ENCODE assay signal across 9 mouse cellular contexts in genomic region chr19:22916643-22917344, GRCm38 (mm10).
DNase-seq lines count a peak whose midpoint lies in the region; ATAC-seq and TF ChIP-seq lines count a peak whose summit lies in the region.
"Had no signal": no experiment of that assay in that cellular context is flagged by ENCODE, and none has a peak within 500 bp of the region (broad histone marks: within the 10 kb centered on the region; RNA-seq: fewer than 3 reads in every experiment).

No protein-coding gene starts in this region.

- no peak for TF ChIP-seq POLR2A in thymus, adult 2 months (IDR thresholded peaks at IDR 0.05; ENCODE audit: control insufficient read depth, extremely low read depth, insufficient read depth, low read length, poor library complexity)
- peak; percentile 52; the same call in 1 of the 2 replicates for TF ChIP-seq POLR2A in embryonic fibroblast, embryonic 13.5 days (IDR thresholded peaks at IDR 0.05; ENCODE audit: low read depth, low read length)

- ATAC-seq in heart, embryonic 12.5 days (ENCODE audit: insufficient number of reproducible peaks, low FRiP score), result peak; percentile 94
- ATAC-seq in kidney, postnatal 0 days (replicated peaks; ENCODE audit: low FRiP score, low read depth), result peak; percentile 95
- peak; percentile 92 for ATAC-seq in limb, embryonic 15.5 days (ENCODE audit: insufficient number of reproducible peaks, low FRiP score, low TSS enrichment, low read depth)
- peak; percentile 60 for ATAC-seq in monocyte, adult 5-6 weeks (replicated peaks; ENCODE audit: insufficient number of reproducible peaks, low FRiP score, low TSS enrichment, poor library complexity, severe bottlenecking)

- TF ChIP-seq CTCF in thymus, adult 2 months (IDR thresholded peaks at IDR 0.05; ENCODE audit: borderline replicate concordance, control insufficient read depth, extremely low read depth, insufficient read depth, low read length, poor library complexity), result no peak
- no peak for TF ChIP-seq CTCF in embryonic fibroblast, embryonic 13.5 days (IDR thresholded peaks at IDR 0.05; ENCODE audit: borderline replicate concordance, insufficient read depth, low read length)
- no peak; the same call in 1 of the 2 replicates for TF ChIP-seq CTCF in kidney, postnatal 0 days (IDR thresholded peaks at IDR 0.05; ENCODE audit: low read depth)

- no peaks in the 10 kb centered on the region for H3K36me3 ChIP-seq in thymus, adult 2 months (ENCODE audit: control insufficient read depth, insufficient read depth, low read length)
- H3K36me3 ChIP-seq in heart, embryonic 12.5 days, result no peaks in the 10 kb centered on the region
- H3K36me3 ChIP-seq in kidney, postnatal 0 days (ENCODE audit: insufficient read depth, low read length), result no peaks in the 10 kb centered on the region
- H3K36me3 ChIP-seq in limb, embryonic 15.5 days, result no peaks in the 10 kb centered on the region

- peak; percentile 42 to 43 for DNase-seq in thymus, adult 18-20 months
- DNase-seq in thymus, adult 2 months, result no peak
- peak; percentile 93 for DNase-seq in kidney, postnatal 0 days (ENCODE audit: low spot score)
- peak; percentile 90 for DNase-seq in telencephalon, adult 2 months (ENCODE audit: low read depth, low spot score)

- H3K4me1 ChIP-seq in thymus, adult 2 months (replicated peaks; ENCODE audit: control insufficient read depth, insufficient read depth, low read length), result no peaks in the 10 kb centered on the region
- peaks cover 6% of the 10 kb centered on the region; the same call in 1 of the 2 replicates for H3K4me1 ChIP-seq in embryonic fibroblast, embryonic 13.5 days (ENCODE audit: control insufficient read depth, insufficient read depth, low read length)
- H3K4me1 ChIP-seq in heart, embryonic 12.5 days (replicated peaks), result peaks cover 12% of the 10 kb centered on the region
- 0 out of 2 replicates have a peak, but pooled peaks cover 2% of the 10 kb centered on the region for H3K4me1 ChIP-seq in kidney, postnatal 0 days (replicated peaks; ENCODE audit: insufficient read depth, low read length)
- H3K4me1 ChIP-seq in limb, embryonic 15.5 days, result peaks cover 14% of the 10 kb centered on the region

- no peaks in the 10 kb centered on the region for H3K9me3 ChIP-seq in heart, embryonic 12.5 days (replicated peaks)
- no peaks in the 10 kb centered on the region for H3K9me3 ChIP-seq in kidney, postnatal 0 days (replicated peaks; ENCODE audit: low read length)
- H3K9me3 ChIP-seq in limb, embryonic 15.5 days, result no peaks in the 10 kb centered on the region

- H3K9ac ChIP-seq in heart, embryonic 12.5 days, result no peak overlapping the region
- H3K9ac ChIP-seq in kidney, postnatal 0 days (ENCODE audit: low read depth, low read length), result no peak overlapping the region
- H3K9ac ChIP-seq in limb, embryonic 15.5 days, result no peak overlapping the region

- H3K4me2 ChIP-seq in heart, embryonic 12.5 days, result peak overlapping the region; percentile 62
- peak overlapping the region; percentile 61; the same call in 1 of the 2 replicates for H3K4me2 ChIP-seq in kidney, postnatal 0 days (ENCODE audit: low read length)
- H3K4me2 ChIP-seq in limb, embryonic 15.5 days, result peak overlapping the region; percentile 51

- H3K27ac ChIP-seq in thymus, adult 2 months (ENCODE audit: control insufficient read depth, insufficient read depth, low read length), result no peak overlapping the region
- peak overlapping the region; percentile 99 for H3K27ac ChIP-seq in embryonic fibroblast, embryonic 13.5 days (ENCODE audit: insufficient read depth, low read length)
- H3K27ac ChIP-seq in heart, embryonic 12.5 days (ENCODE audit: poor library complexity, severe bottlenecking), result peak overlapping the region; percentile 80
- peak overlapping the region; percentile 63 for H3K27ac ChIP-seq in kidney, postnatal 0 days
- peak overlapping the region; percentile 79 for H3K27ac ChIP-seq in limb, embryonic 15.5 days

- H3K27me3 ChIP-seq in thymus, adult 2 months (ENCODE audit: control insufficient read depth, insufficient read depth, low read length), result no peaks in the 10 kb centered on the region
- no peaks in the 10 kb centered on the region for H3K27me3 ChIP-seq in heart, embryonic 12.5 days (replicated peaks)
- H3K27me3 ChIP-seq in kidney, postnatal 0 days (ENCODE audit: insufficient read depth, low read length), result no peaks in the 10 kb centered on the region
- H3K27me3 ChIP-seq in limb, embryonic 15.5 days, result no peaks in the 10 kb centered on the region
- H3K27me3 ChIP-seq: CH12.LX had no signal

- WGBS in thymus, adult 2 months, result 63% methylated on average over 18 of the region's 18 CpGs
- WGBS in heart, embryonic 12.5 days, result 27% methylated on average over 18 of the region's 18 CpGs
- 29% methylated on average over 18 of the region's 18 CpGs for WGBS in kidney, postnatal 0 days
- WGBS in limb, embryonic 15.5 days, result 23% methylated on average over 18 of the region's 18 CpGs

- H3K4me3 ChIP-seq in thymus, adult 2 months (ENCODE audit: control insufficient read depth, insufficient read depth, low read length), result no peak overlapping the region
- no peak overlapping the region for H3K4me3 ChIP-seq in embryonic fibroblast, embryonic 13.5 days (ENCODE audit: insufficient read depth, low read length)
- peak overlapping the region; percentile 34; the same call in 1 of the 2 replicates for H3K4me3 ChIP-seq in heart, embryonic 12.5 days
- no peak overlapping the region for H3K4me3 ChIP-seq in kidney, postnatal 0 days (replicated peaks; ENCODE audit: low read depth, low read length)
- H3K4me3 ChIP-seq in limb, embryonic 15.5 days, result 0 out of 2 replicates have a peak overlapping the region, but pooled peaks have one; percentile 1

Comparison
In these comparisons a context has a peak if more than half of its experiments do, and no peak if none do; other contexts are left out.
1. H3K4me3 ChIP-seq: peak in heart, embryonic 12.5 days (single experiment) and limb, embryonic 15.5 days (single experiment); none in thymus, adult 2 months (single experiment), embryonic fibroblast, embryonic 13.5 days (single experiment) and kidney, postnatal 0 days (single experiment).
2. Peak in every context shown above with its lines, with median percentiles within 50 percentile points of each other: ATAC-seq and H3K4me2 ChIP-seq.